Comparison of ENCODE assay signal across 18 mouse cellular contexts in the genomic region with DNA sequence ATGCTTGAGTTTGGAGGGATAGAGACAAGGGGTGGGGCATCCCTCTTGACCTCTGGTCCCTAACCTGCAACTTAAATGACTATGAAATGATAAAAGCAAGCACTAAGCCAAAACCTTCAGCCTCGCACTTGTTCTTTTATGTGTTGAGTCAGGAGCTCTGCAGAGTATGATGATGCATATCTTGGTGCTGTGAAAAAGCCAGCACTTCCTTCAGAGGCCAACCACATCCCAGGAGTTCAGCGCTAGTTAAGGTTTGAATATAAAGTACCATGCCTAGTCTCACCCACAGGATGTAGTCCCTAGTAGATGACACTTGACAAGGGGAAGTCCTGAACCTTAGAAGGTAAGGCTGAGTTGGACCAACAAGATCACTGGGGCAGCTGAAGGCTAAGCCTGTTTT. TPM values are rescaled to one million over a fixed set of nuclear protein-coding genes. Genes with fewer than 3 reads are reported as not detected.
DNase-seq lines count a peak whose midpoint lies in the region; ATAC-seq lines count a peak whose summit lies in the region.
"Had no signal": no experiment of that assay in that cellular context is flagged by ENCODE, and none has a peak within 500 bp of the region (broad histone marks: within the 10 kb centered on the region; RNA-seq: fewer than 3 reads in every experiment).

No protein-coding gene starts in this region.

- peak; percentile 68 for ATAC-seq in common myeloid progenitor, adult 5-6 weeks (replicated peaks; ENCODE audit: low read depth, poor library complexity, severe bottlenecking)
- peak; percentile 49 for ATAC-seq in megakaryocyte progenitor cell, adult 5-6 weeks (replicated peaks; ENCODE audit: poor library complexity)
- ATAC-seq: forebrain, postnatal 0 days had no signal

- DNase-seq in CD8-positive naive resting alpha-beta T cell, adult 2 months (ENCODE audit: low read depth in 2 of 2, low spot score in 2 of 2), result peak; percentile 3 to 25
- peak; percentile 15 to 28 for DNase-seq in thymus, postnatal 36 days
- DNase-seq in retina, embryonic 14.5 days (ENCODE audit: low spot score), result no peak
- no peak for DNase-seq in heart, adult 18-20 months
- DNase-seq in spleen, postnatal 36 days (ENCODE audit: low spot score in 2 of 2), result no peak
- DNase-seq: adrenal gland, adult 2 months; cerebellum, postnatal 14 days; embryo, embryonic 11 days; heart, adult 2 months; heart, postnatal 36 days; kidney, adult 9 months; kidney, postnatal 25 days; midbrain, embryonic 14.5 days; retina, postnatal 1 day; right cerebral cortex, postnatal 4 days had no signal

RNA-seq across cellular contexts. Expression of a gene that starts 59.1 kb away (rescaled TPM):
- total RNA-seq in common myeloid progenitor, adult 5-6 weeks (2017), result 27.9 and 36.4 TPM in 2 replicates
- total RNA-seq in megakaryocyte progenitor cell, adult 5-6 weeks (2015), result 31.7 and 44.6 TPM in 2 replicates
- 21.6 and 23.5 TPM in 2 replicates for total RNA-seq in megakaryocyte progenitor cell, adult 5-6 weeks (2017)
- total RNA-seq in heart, adult 18-20 months (2021), result 100 to 1,000 TPM; 106 to 115 TPM

Comparison
In these comparisons a context has a peak if more than half of its experiments do, and no peak if none do; other contexts are left out.
1. DNase-seq: peak in CD8-positive naive resting alpha-beta T cell, adult 2 months (2 of 2) and thymus, postnatal 36 days (2 of 2); none in retina, embryonic 14.5 days (single experiment), heart, adult 18-20 months (0 of 2) and spleen, postnatal 36 days (0 of 2).